Mouse (Mus musculus): ENCODE results near the gene Pou2f1. TPM values are rescaled to one million over a fixed set of nuclear protein-coding genes. Genes with fewer than 3 reads are reported as not detected.

Gene Pou2f1
- total RNA-seq (2017): 11.7 to 22.8 TPM (median 18.7 TPM) in 3 replicates

- peak; percentile 69 for ATAC-seq (replicated peaks; ENCODE audit: insufficient number of reproducible peaks, low FRiP score, low TSS enrichment, poor library complexity, severe bottlenecking)
Observed at GRCm38 (mm10) chr1:166002520-166003155, at the start of gene Pou2f1. Pou2f1 (minus strand) TSS chr1:166002678.

GRCm38 (mm10) chr1:166049046-166049827 lies 46.8 kb upstream of the Pou2f1 start:
- no peak for ATAC-seq (replicated peaks; ENCODE audit: insufficient number of reproducible peaks, low FRiP score, low TSS enrichment, poor library complexity, severe bottlenecking)

- 0 out of 2 replicates have a peak, but pooled peaks have one; percentile 30 for ATAC-seq (replicated peaks; ENCODE audit: insufficient number of reproducible peaks, low FRiP score, low TSS enrichment, poor library complexity, severe bottlenecking)
Observed at GRCm38 (mm10) chr1:166048230-166048911, 45.9 kb upstream of the Pou2f1 start.

- ATAC-seq (replicated peaks; ENCODE audit: insufficient number of reproducible peaks, low FRiP score, low TSS enrichment, poor library complexity, severe bottlenecking): no peak
Observed at GRCm38 (mm10) chr1:166047505-166048170, 45.2 kb upstream of the Pou2f1 start.

- no peak for ATAC-seq (replicated peaks; ENCODE audit: insufficient number of reproducible peaks, low FRiP score, low TSS enrichment, poor library complexity, severe bottlenecking)
Observed at GRCm38 (mm10) chr1:166045894-166046197, 43.4 kb upstream of the Pou2f1 start.

- ATAC-seq (replicated peaks; ENCODE audit: insufficient number of reproducible peaks, low FRiP score, low TSS enrichment, poor library complexity, severe bottlenecking): no peak
Observed at GRCm38 (mm10) chr1:166045060-166045893, 42.8 kb upstream of the Pou2f1 start.

GRCm38 (mm10) chr1:166043451-166044149 lies 41.1 kb upstream of the Pou2f1 start:
- ATAC-seq (replicated peaks; ENCODE audit: insufficient number of reproducible peaks, low FRiP score, low TSS enrichment, poor library complexity, severe bottlenecking): no peak

- no peak for ATAC-seq (replicated peaks; ENCODE audit: insufficient number of reproducible peaks, low FRiP score, low TSS enrichment, poor library complexity, severe bottlenecking)
Observed at GRCm38 (mm10) chr1:166041501-166041900, 39.0 kb upstream of the Pou2f1 start.

GRCm38 (mm10) chr1:166038731-166039332 lies 36.4 kb upstream of the Pou2f1 start:
- no peak for ATAC-seq (replicated peaks; ENCODE audit: insufficient number of reproducible peaks, low FRiP score, low TSS enrichment, poor library complexity, severe bottlenecking)

GRCm38 (mm10) chr1:166035045-166035444 lies 32.6 kb upstream of the Pou2f1 start:
- ATAC-seq (replicated peaks; ENCODE audit: insufficient number of reproducible peaks, low FRiP score, low TSS enrichment, poor library complexity, severe bottlenecking): no peak

GRCm38 (mm10) chr1:166031673-166032547 lies 29.4 kb upstream of the Pou2f1 start:
- no peak for ATAC-seq (replicated peaks; ENCODE audit: insufficient number of reproducible peaks, low FRiP score, low TSS enrichment, poor library complexity, severe bottlenecking)

GRCm38 (mm10) chr1:166023981-166024380 lies 21.5 kb upstream of the Pou2f1 start:
- no peak for ATAC-seq (replicated peaks; ENCODE audit: insufficient number of reproducible peaks, low FRiP score, low TSS enrichment, poor library complexity, severe bottlenecking)

- ATAC-seq (replicated peaks; ENCODE audit: insufficient number of reproducible peaks, low FRiP score, low TSS enrichment, poor library complexity, severe bottlenecking): no peak
Observed at GRCm38 (mm10) chr1:166017203-166017602, 14.7 kb upstream of the Pou2f1 start.

- 0 out of 2 replicates have a peak, but pooled peaks have one; percentile 50 for ATAC-seq (replicated peaks; ENCODE audit: insufficient number of reproducible peaks, low FRiP score, low TSS enrichment, poor library complexity, severe bottlenecking)
Observed at GRCm38 (mm10) chr1:166016306-166016705, 13.8 kb upstream of the Pou2f1 start.

- ATAC-seq (replicated peaks; ENCODE audit: insufficient number of reproducible peaks, low FRiP score, low TSS enrichment, poor library complexity, severe bottlenecking): no peak
Observed at GRCm38 (mm10) chr1:166014530-166014929, 12.1 kb upstream of the Pou2f1 start.

GRCm38 (mm10) chr1:166010106-166010505 lies 7.6 kb upstream of the Pou2f1 start:
- ATAC-seq (replicated peaks; ENCODE audit: insufficient number of reproducible peaks, low FRiP score, low TSS enrichment, poor library complexity, severe bottlenecking): no peak
